Mouse (Mus musculus) spleen, adult 18-20 months (tissue): ENCODE data around the gene Endog.

Source experiments
- DNase-seq, 2 experiments: peaks; one replicate each; pipeline ENCODE4 v3.0.0; 2022; ENCODE audit warnings: mixed read lengths in 2 of 2

Gene Endog

GRCm38 (mm10) chr2:30212169-30212545 lies 40.9 kb downstream of the Endog start:
- DNase-seq: no peak

DNA sequence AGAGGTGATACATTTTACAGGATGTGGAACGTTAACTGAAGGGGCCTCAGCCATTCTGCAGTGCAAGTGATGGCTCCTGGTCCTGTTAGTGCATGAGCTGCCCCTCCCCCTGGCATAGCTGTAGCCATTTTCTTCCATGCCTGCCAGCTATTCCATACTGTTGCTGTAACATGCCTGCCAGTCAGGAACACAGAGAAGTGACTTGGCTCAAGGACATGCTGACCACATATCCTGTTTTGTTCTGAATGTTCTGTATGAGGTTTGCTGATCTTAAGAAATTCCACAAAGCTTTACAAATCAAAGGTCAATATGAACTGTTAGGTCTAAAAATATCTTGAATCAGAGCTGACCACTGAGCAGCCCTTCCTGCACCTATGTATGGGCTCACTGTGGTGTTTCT lies 41.7 kb downstream of the Endog start:
- DNase-seq: no peak

DNA sequence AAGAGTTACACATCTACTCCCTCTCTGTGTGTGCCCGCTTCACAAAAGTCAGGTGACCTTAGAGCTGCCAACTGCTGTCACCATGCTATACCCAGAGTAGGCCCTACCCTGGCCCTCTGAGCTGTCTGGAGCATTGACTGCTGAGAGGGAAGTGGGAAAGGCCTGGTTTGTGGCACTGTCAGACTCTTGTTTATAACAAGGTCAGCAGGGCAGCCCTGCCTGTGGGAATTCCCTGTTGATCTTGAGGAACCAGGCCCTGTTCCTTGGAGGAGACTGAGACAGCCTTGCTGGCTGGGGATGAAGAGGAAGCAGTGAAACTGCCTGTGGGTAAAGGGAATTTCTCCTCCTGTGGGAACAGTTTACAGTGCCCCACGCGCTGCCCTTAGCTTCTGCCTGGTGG lies 43.5 kb downstream of the Endog start:
- DNase-seq: no peak

- DNase-seq: no peak
Observed at GRCm38 (mm10) chr2:30215493-30215892, 44.2 kb downstream of the Endog start.

DNA sequence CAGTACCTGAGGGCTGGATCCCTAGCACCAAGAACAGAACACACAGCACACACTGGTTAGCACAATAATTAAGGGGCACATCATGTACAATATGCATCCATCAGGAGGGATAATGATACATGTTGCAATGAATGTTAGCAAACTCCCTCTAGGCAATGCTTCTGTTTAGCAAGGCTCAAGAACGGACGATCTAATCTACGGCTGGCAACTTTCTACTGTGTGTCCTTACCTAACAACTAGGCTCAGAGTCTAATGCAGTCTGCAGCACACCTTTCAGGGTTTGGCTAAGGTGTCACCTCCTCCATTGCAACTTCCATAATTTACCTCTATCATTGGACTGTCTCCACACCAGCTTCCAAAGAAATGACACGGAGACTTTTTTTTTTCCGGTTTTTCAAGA lies 45.0 kb downstream of the Endog start:
- DNase-seq: no peak
